Mouse (Mus musculus): ENCODE results near the gene Pdcd7.

- no peak for TF ChIP-seq GATA1 (IDR thresholded peaks at IDR 0.05; ENCODE audit: borderline replicate concordance, low read length)
- no peak for TF ChIP-seq FLI1 (IDR thresholded peaks at IDR 0.05; ENCODE audit: low read length)
Measured at GRCm38 (mm10) chr9:65382031-65382750, 36.3 kb downstream of the Pdcd7 start.
